Comparison of ENCODE assay signal across 14 mouse cellular contexts in genomic region chr2:166457381-166458172, GRCm38 (mm10).
A peak's percentile ranks its signal among the peaks of the same experiment; 100 is the strongest.
DNase-seq lines count a peak whose midpoint lies in the region; ATAC-seq and TF ChIP-seq lines count a peak whose summit lies in the region.
"Had no signal": no experiment of that assay in that cellular context is flagged by ENCODE, and none has a peak within 500 bp of the region (broad histone marks: within the 10 kb centered on the region; RNA-seq: fewer than 3 reads in every experiment).

No protein-coding gene starts in this region.

- H3K27ac ChIP-seq in heart, embryonic 13.5 days (replicated peaks): peak overlapping the region; percentile 12; the same call in 1 of the 2 replicates
- 0 out of 2 replicates have a peak overlapping the region, but pooled peaks have one; percentile 8 for H3K27ac ChIP-seq in spleen, adult 2 months (ENCODE audit: insufficient read depth, low read length)
- peak overlapping the region; percentile 64 for H3K27ac ChIP-seq in intestine, embryonic 15.5 days
- H3K27ac ChIP-seq in stomach, embryonic 14.5 days (ENCODE audit: low read length): peak overlapping the region; percentile 58
- H3K27ac ChIP-seq: macrophage had no signal

- DNase-seq in heart, postnatal 36 days: no peak
- DNase-seq in spleen, adult 2 months (ENCODE audit: low read depth in 1 of 2, low spot score in 2 of 2): peak in 1 of 2 experiments; percentile 60
- DNase-seq in spleen, postnatal 4 days (ENCODE audit: low spot score in 2 of 2): no peak
- no peak for DNase-seq in layer of hippocampus, postnatal 14 days (ENCODE audit: low spot score in 2 of 2)
- DNase-seq in layer of hippocampus, postnatal 36 days: no peak
- DNase-seq: cerebellum, postnatal 25 days; heart, postnatal 10 days; kidney, postnatal 10 days; right cerebral cortex, postnatal 14 days had no signal

- no peak for TF ChIP-seq CTCF in spleen, adult 2 months (IDR thresholded peaks at IDR 0.05; ENCODE audit: extremely low read depth, insufficient read depth, insufficient read length, insufficient replicate concordance)

- no peak for TF ChIP-seq POLR2A in spleen, adult 2 months (IDR thresholded peaks at IDR 0.05; ENCODE audit: low read depth, low read length)

- no peak for ATAC-seq in heart, embryonic 13.5 days (ENCODE audit: extremely low read depth, insufficient number of reproducible peaks, low FRiP score, low TSS enrichment)
- peak; percentile 50; the same call in 1 of the 2 replicates for ATAC-seq in intestine, embryonic 15.5 days
- peak; percentile 8; the same call in 1 of the 2 replicates for ATAC-seq in stomach, embryonic 14.5 days (ENCODE audit: insufficient number of reproducible peaks, insufficient read depth, low FRiP score, low read depth)
- ATAC-seq: forebrain, embryonic 14.5 days had no signal

- H3K36me3 ChIP-seq in heart, embryonic 13.5 days: no peaks in the 10 kb centered on the region
- H3K36me3 ChIP-seq in spleen, adult 2 months (ENCODE audit: control insufficient read depth, insufficient read depth, low read length): no peaks in the 10 kb centered on the region
- no peaks in the 10 kb centered on the region for H3K36me3 ChIP-seq in intestine, embryonic 15.5 days
- H3K36me3 ChIP-seq in stomach, embryonic 14.5 days (ENCODE audit: control insufficient read depth, insufficient read depth, low read length): no peaks in the 10 kb centered on the region

- no peaks in the 10 kb centered on the region for H3K27me3 ChIP-seq in heart, embryonic 13.5 days (replicated peaks)
- no peaks in the 10 kb centered on the region for H3K27me3 ChIP-seq in spleen, adult 2 months (ENCODE audit: control insufficient read depth, insufficient read depth, low read length)
- H3K27me3 ChIP-seq in intestine, embryonic 15.5 days (replicated peaks): no peaks in the 10 kb centered on the region
- H3K27me3 ChIP-seq in stomach, embryonic 14.5 days (ENCODE audit: control insufficient read depth, insufficient read depth, low read length): no peaks in the 10 kb centered on the region

- intact Hi-C loops in heart, postnatal 36 days (cut with DNase I): no loop called here

- no peak overlapping the region for H3K9ac ChIP-seq in heart, embryonic 13.5 days
- H3K9ac ChIP-seq in intestine, embryonic 15.5 days: no peak overlapping the region
- no peak overlapping the region for H3K9ac ChIP-seq in stomach, embryonic 14.5 days (replicated peaks; ENCODE audit: low read depth, low read length)

- peaks cover 28% of the 10 kb centered on the region for H3K4me1 ChIP-seq in heart, embryonic 13.5 days
- H3K4me1 ChIP-seq in spleen, adult 2 months (ENCODE audit: control insufficient read depth, insufficient read depth, insufficient read length): peaks cover 11% of the 10 kb centered on the region; the same call in 1 of the 2 replicates
- peaks cover 13% of the 10 kb centered on the region; the same call in 1 of the 2 replicates for H3K4me1 ChIP-seq in intestine, embryonic 15.5 days (replicated peaks)
- H3K4me1 ChIP-seq in stomach, embryonic 14.5 days (ENCODE audit: control insufficient read depth, insufficient read depth, low read length): peaks cover 25% of the 10 kb centered on the region; the same call in 1 of the 2 replicates

- WGBS in heart, embryonic 13.5 days: 61% methylated on average over 16 of the region's 16 CpGs
- WGBS in spleen, adult 2 months: 54% methylated on average over 16 of the region's 16 CpGs
- WGBS in intestine, embryonic 15.5 days: 51% methylated on average over 16 of the region's 16 CpGs
- 36% methylated on average over 16 of the region's 16 CpGs for WGBS in stomach, embryonic 14.5 days

- H3K4me2 ChIP-seq in heart, embryonic 13.5 days: no peak overlapping the region
- H3K4me2 ChIP-seq in intestine, embryonic 15.5 days (replicated peaks): no peak overlapping the region
- H3K4me2 ChIP-seq in stomach, embryonic 14.5 days (replicated peaks; ENCODE audit: low read depth, low read length): 0 out of 2 replicates have a peak overlapping the region, but pooled peaks have one; percentile 4

- no peak overlapping the region for H3K4me3 ChIP-seq in heart, embryonic 13.5 days
- no peak overlapping the region for H3K4me3 ChIP-seq in spleen, adult 2 months (ENCODE audit: extremely low read depth, insufficient read depth, insufficient read length)
- H3K4me3 ChIP-seq in intestine, embryonic 15.5 days (replicated peaks): no peak overlapping the region
- H3K4me3 ChIP-seq in stomach, embryonic 14.5 days (ENCODE audit: low read depth, low read length): no peak overlapping the region

- no peaks in the 10 kb centered on the region for H3K9me3 ChIP-seq in heart, embryonic 13.5 days
- no peaks in the 10 kb centered on the region for H3K9me3 ChIP-seq in intestine, embryonic 15.5 days
- no peaks in the 10 kb centered on the region for H3K9me3 ChIP-seq in stomach, embryonic 14.5 days (ENCODE audit: control insufficient read depth, low read depth, low read length)

Comparison
In these comparisons a context has a peak if more than half of its experiments do, and no peak if none do; other contexts are left out.
1. H3K27ac ChIP-seq: peak in every context shown above with its lines; median percentile 64 in intestine, embryonic 15.5 days; 58 in stomach, embryonic 14.5 days; 12 in heart, embryonic 13.5 days; 8 in spleen, adult 2 months.